Mouse (Mus musculus): ENCODE measurements around the gene Bbs1. TPM values are rescaled to one million over a fixed set of nuclear protein-coding genes. Genes with fewer than 3 reads are reported as not detected.
A peak's percentile ranks its signal among the peaks of the same experiment; 100 is the strongest.
"Not testable (repeated sequence)": the region's sequence is repeated elsewhere in the genome, so short reads cannot be mapped to it uniquely, and the experiment has no call there.

The Bbs1 gene
- polyA plus RNA-seq (2011; ENCODE audit: insufficient read length, low read depth, missing spikeins) = 1.7 and 4.0 TPM in 2 replicates

DNA sequence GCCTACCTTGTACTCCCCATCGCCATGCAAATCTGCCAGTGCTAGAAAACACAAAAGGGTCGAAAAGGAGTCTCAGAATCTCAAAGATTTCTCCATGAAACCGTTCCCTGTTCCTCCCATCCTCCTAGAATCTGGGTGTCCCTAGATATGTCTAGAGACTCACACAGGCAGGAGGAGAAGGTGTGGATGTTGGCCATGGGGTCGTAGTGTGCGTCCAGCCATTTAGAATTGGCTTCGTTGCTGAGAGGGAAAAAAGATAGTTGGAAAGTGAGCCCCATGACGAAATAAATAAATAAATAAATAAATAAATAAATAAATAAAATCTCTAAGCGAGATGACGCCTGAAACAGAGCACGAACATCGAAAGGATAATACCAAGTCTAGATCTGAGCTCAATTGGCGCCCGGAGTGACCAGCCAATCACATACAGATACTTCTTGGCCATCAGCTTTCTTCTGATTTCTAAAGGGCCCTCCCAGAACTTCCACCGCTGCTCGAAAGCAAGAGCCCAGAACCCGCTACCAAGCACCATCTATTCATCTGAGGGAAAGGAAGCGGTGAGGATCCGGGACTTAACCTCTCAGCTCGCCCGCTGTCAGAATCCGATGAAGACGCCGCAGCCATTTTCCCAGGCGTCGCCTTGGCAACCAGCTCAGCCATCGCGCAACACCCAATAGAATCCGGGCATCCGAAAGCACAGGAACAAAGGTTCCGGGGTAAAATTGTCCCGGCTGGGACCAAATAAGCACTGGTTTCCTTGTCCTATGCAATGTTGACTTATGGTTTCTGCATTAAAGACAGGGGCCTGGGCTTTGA, at the start of gene Bbs1:
Bbs1 (minus strand) TSS at position 650 of the 816 bp plus-strand sequence.
- peak within 1 kb of the TSS; percentile 93 for H3K4me3 ChIP-seq (ENCODE audit: insufficient read depth, low read length)
- peak; percentile 26; the same call in 1 of the 2 replicates for TF ChIP-seq POLR2A (IDR thresholded peaks at IDR 0.05; ENCODE audit: low read depth, low read length)
- no peak for TF ChIP-seq CTCF (IDR thresholded peaks at IDR 0.05; ENCODE audit: borderline replicate concordance, insufficient read depth, low read length)
- H3K4me1 ChIP-seq (ENCODE audit: control insufficient read depth, insufficient read depth, low read length) = no peaks in the 10 kb centered on the region
- no peak within 1 kb of the TSS for H3K27ac ChIP-seq (ENCODE audit: insufficient read depth, low read length)

- not testable (repeated sequence) for H3K4me1 ChIP-seq (ENCODE audit: control insufficient read depth, insufficient read depth, low read length); H3K27ac ChIP-seq (ENCODE audit: insufficient read depth, low read length); H3K4me3 ChIP-seq (ENCODE audit: insufficient read depth, low read length)
Observed at GRCm38 (mm10) chr19:4948641-4949040, 42.2 kb upstream of the Bbs1 start.

DNA sequence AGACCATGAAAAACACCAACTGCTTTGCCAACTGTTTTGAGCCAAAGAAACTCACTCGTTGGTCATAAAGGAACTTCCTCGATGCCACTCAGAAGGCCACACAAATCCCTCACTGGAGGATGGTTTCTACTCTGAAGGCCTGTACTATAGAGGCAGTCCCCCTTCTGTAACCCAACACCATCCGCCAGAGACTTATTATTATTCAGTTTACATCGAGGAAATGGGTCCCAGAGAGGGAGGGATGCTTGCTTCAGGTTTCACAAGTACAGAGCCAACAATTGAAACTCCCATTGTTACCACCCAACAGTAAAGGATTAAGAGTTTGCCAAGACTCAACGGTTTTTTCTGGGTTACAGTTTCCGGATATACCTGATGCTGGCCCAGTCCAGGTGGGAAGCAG, 39.1 kb upstream of the Bbs1 start:
- TF ChIP-seq POLR2A (IDR thresholded peaks at IDR 0.05; ENCODE audit: low read depth, low read length) = no peak
- no peak for TF ChIP-seq CTCF (IDR thresholded peaks at IDR 0.05; ENCODE audit: borderline replicate concordance, insufficient read depth, low read length)
- Histone ChIP-seq H3K4me3 (ENCODE audit: insufficient read depth, low read length) (no peak overlapping the region), H3K27ac (ENCODE audit: insufficient read depth, low read length) (no peak overlapping the region), H3K4me1 (ENCODE audit: control insufficient read depth, insufficient read depth, low read length) (no peaks in the 10 kb centered on the region)

GRCm38 (mm10) chr19:4943253-4943588, 36.8 kb upstream of the Bbs1 start:
- H3K4me1 ChIP-seq (ENCODE audit: control insufficient read depth, insufficient read depth, low read length) = no peaks in the 10 kb centered on the region
- H3K4me3 ChIP-seq (ENCODE audit: insufficient read depth, low read length) = peak overlapping the region; percentile 38
- no peak overlapping the region for H3K27ac ChIP-seq (ENCODE audit: insufficient read depth, low read length)
- no peak for TF ChIP-seq POLR2A (IDR thresholded peaks at IDR 0.05; ENCODE audit: low read depth, low read length)
- TF ChIP-seq CTCF (IDR thresholded peaks at IDR 0.05; ENCODE audit: borderline replicate concordance, insufficient read depth, low read length) = no peak

DNA sequence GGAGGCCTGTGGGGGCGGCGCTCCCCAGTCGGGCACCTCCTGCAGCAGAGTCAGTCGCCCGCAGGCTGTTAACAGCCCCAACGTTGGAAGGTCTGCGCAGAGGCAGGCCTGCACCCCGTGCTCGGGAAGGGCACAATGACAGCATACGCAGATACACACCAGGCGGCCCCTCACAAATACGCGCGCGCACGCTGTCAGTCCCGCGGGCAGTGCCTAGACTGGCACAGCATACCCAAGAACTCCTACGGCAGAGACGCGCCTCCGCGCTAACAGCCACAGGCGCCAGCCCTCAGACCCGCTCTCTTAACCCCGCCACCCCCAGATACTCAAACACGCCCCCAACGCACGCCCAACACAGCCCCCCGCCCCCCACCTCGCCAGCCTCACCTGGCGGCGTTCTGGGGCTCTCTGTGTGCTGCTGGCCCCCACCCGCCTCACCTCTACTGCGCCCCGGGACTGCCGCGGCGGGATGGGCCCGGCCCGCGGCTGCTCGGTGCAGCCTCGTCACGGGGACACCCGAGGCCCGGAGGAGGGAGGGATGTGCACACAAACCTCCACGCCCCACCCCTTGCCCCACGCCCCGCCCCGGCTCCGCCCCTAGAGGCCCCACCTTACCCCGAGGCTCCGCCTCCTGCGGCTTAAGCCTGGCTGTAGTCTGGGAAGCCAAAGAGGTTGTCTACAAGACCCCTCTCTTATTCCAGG, 36.3 kb upstream of the Bbs1 start, which contains the start of gene Peli3:
Peli3 (minus strand) TSS at position 577 of the 702 bp plus-strand sequence.
- H3K27ac ChIP-seq (ENCODE audit: insufficient read depth, low read length) = no peak within 1 kb of the TSS

GRCm38 (mm10) chr19:4937444-4938310, 31.2 kb upstream of the Bbs1 start:
- no peak for TF ChIP-seq POLR2A (IDR thresholded peaks at IDR 0.05; ENCODE audit: low read depth, low read length)
- TF ChIP-seq CTCF (IDR thresholded peaks at IDR 0.05; ENCODE audit: borderline replicate concordance, insufficient read depth, low read length) = no peak
- H3K27ac ChIP-seq (ENCODE audit: insufficient read depth, low read length) = no peak overlapping the region
- H3K4me3 ChIP-seq (ENCODE audit: insufficient read depth, low read length) = no peak overlapping the region
- H3K4me1 ChIP-seq (ENCODE audit: control insufficient read depth, insufficient read depth, low read length) = no peaks in the 10 kb centered on the region; the same call in 1 of the 2 replicates

More for the DNA sequence above, 36.3 kb upstream of the Bbs1 start, which contains the start of gene Peli3:
- Histone ChIP-seq H3K4me3 (ENCODE audit: insufficient read depth, low read length) (peak within 1 kb of the TSS; percentile 51), H3K4me1 (ENCODE audit: control insufficient read depth, insufficient read depth, low read length) (no peaks in the 10 kb centered on the region; the same call in 1 of the 2 replicates)
- no peak for TF ChIP-seq CTCF (IDR thresholded peaks at IDR 0.05; ENCODE audit: borderline replicate concordance, insufficient read depth, low read length)
- TF ChIP-seq POLR2A (IDR thresholded peaks at IDR 0.05; ENCODE audit: low read depth, low read length) = peak; percentile 55

DNA sequence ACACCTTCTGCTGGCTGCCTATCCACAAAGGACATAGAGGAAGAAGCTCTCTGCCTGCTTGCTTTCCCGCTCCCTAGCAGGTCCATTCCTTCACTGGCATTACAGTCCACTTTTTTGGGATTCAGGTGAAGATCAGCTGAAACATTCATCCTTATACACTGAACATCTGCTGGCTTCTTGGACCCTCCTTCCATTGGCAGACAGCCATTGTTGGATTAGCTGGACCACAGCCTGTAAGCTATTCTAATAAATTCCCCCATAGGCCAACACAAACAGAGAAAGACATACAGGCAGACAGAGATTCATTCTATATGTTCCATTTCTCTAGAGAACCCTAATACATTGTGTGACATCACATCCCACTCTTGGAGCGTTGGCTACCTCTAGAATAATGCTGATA, 30.5 kb upstream of the Bbs1 start:
- no peak overlapping the region for H3K4me3 ChIP-seq (ENCODE audit: insufficient read depth, low read length)
- no peak overlapping the region for H3K27ac ChIP-seq (ENCODE audit: insufficient read depth, low read length)
- TF ChIP-seq POLR2A (IDR thresholded peaks at IDR 0.05; ENCODE audit: low read depth, low read length) (no peak), CTCF (IDR thresholded peaks at IDR 0.05; ENCODE audit: borderline replicate concordance, insufficient read depth, low read length) (no peak)
- no peaks in the 10 kb centered on the region; the same call in 1 of the 2 replicates for H3K4me1 ChIP-seq (ENCODE audit: control insufficient read depth, insufficient read depth, low read length)

DNA sequence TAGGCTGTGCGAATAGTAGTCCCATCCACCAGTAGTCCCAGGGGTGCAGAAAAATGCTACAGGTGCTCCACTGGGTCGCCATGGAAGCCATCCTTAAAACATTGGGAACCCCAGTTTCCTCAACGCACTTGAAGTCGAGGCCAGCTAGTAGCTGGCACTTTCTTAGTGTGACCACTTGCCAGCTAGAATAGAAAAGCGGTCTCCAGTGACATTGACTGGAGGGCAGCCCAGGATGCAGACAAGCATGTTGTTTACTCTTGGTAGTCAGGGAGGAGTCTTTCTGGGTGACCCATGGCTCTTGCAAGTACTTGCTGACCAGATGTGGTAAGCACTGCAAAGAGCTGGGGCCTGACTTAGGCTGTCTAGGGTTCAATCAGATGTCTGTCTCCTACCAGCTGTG, 22.4 kb upstream of the Bbs1 start:
- TF ChIP-seq POLR2A (IDR thresholded peaks at IDR 0.05; ENCODE audit: low read depth, low read length) = no peak
- TF ChIP-seq CTCF (IDR thresholded peaks at IDR 0.05; ENCODE audit: borderline replicate concordance, insufficient read depth, low read length) = no peak
- no peak overlapping the region for H3K27ac ChIP-seq (ENCODE audit: insufficient read depth, low read length)
- 0 out of 2 replicates have a peak, but pooled peaks cover 3% of the 10 kb centered on the region for H3K4me1 ChIP-seq (ENCODE audit: control insufficient read depth, insufficient read depth, low read length)
- no peak overlapping the region for H3K4me3 ChIP-seq (ENCODE audit: insufficient read depth, low read length)

DNA sequence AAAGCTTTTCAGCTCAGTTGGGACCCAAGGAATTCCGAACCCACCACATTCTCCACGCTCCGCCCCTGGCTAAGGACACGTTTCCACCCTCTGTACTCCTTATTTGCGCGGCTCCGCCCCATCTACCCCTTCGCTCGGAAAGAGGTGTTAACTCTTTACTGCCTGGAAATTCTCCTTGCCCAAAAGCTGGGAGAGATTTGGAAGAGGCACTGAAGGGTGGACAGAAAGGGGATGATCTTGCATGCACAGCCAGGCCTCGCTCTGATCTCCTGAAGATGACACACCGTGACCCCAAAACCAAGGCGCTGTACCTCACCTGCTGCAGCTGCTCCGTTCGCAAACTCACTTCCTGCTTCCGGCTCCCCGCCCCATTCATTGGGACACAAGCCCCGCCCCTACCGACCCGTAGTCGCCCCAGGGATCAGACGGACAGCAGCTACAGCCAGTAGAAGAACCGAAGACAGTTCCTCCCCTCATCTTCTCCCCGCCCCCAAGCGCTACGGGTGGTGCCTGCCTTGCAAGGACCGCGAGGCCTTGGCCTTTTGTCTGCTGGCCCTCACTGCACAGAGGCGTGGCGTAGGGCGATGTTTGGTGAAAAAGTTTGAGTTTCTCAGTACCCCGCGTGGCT, 21.6 kb upstream of the Bbs1 start, which contains the start of gene Dpp3:
Dpp3 (minus strand) TSS at position 384 of the 628 bp plus-strand sequence.
- Histone ChIP-seq H3K4me1 (ENCODE audit: control insufficient read depth, insufficient read depth, low read length) (0 out of 2 replicates have a peak, but pooled peaks cover 3% of the 10 kb centered on the region), H3K4me3 (ENCODE audit: insufficient read depth, low read length) (peak within 1 kb of the TSS; percentile 61), H3K27ac (ENCODE audit: insufficient read depth, low read length) (peak within 1 kb of the TSS; percentile 29)
- TF ChIP-seq CTCF (IDR thresholded peaks at IDR 0.05; ENCODE audit: borderline replicate concordance, insufficient read depth, low read length) (no peak), POLR2A (IDR thresholded peaks at IDR 0.05; ENCODE audit: low read depth, low read length) (peak; percentile 96)
